ENCODE assay signal across 8 mouse cellular contexts in the genomic region with DNA sequence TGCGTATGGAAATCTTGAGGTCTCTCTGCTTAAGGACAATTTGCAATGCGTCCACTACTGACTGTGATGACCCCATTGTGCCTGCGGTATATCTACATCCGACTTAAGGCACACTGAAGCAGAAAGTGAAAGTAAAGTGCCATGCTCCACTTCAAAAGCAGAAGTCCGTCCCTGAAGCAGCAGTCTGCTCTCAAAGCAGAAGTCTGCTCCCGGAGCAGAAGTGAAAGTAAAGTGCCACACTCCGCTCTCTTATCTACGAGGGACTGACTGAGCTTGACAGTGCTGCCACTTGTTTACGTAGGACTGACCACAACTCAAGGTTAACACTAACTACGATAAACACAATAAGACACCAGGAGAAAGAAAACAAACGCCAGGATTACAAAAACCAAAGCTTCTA.
DNase-seq lines count a peak whose midpoint lies in the region; ATAC-seq and TF ChIP-seq lines count a peak whose summit lies in the region.

No protein-coding gene starts in this region.

- TF ChIP-seq POLR2A in kidney, adult 2 months (IDR thresholded peaks at IDR 0.05; ENCODE audit: low read depth, low read length) = no peak

- TF ChIP-seq CTCF in kidney, adult 2 months (conservative IDR thresholded peaks at IDR 0.05; ENCODE audit: insufficient read depth, insufficient read length, low read depth, low read length) = no peak
- TF ChIP-seq CTCF in heart, postnatal 0 days (IDR thresholded peaks at IDR 0.05; ENCODE audit: low read depth) = no peak
- TF ChIP-seq CTCF in lung, embryonic 14.5 days (IDR thresholded peaks at IDR 0.05; ENCODE audit: low read depth) = no peak

- no peaks in the 10 kb centered on the region for H3K9me3 ChIP-seq in heart, postnatal 0 days (replicated peaks; ENCODE audit: control insufficient read depth, low read length)
- H3K9me3 ChIP-seq in lung, embryonic 14.5 days (ENCODE audit: low read depth, low read length) = no peaks in the 10 kb centered on the region
- H3K9me3 ChIP-seq in stomach, embryonic 14.5 days (ENCODE audit: control insufficient read depth, low read depth, low read length) = no peaks in the 10 kb centered on the region

- H3K4me2 ChIP-seq in heart, postnatal 0 days (ENCODE audit: low read depth, low read length) = peak overlapping the region; percentile 51
- H3K4me2 ChIP-seq in lung, embryonic 14.5 days = peak overlapping the region; percentile 37
- H3K4me2 ChIP-seq in stomach, embryonic 14.5 days (replicated peaks; ENCODE audit: low read depth, low read length) = 0 out of 2 replicates have a peak overlapping the region, but pooled peaks have one; percentile 16

- H3K4me3 ChIP-seq in kidney, adult 2 months (ENCODE audit: insufficient read depth, low read depth, low read length) = peak overlapping the region; percentile 47
- peak overlapping the region; percentile 52 for H3K4me3 ChIP-seq in heart, postnatal 0 days (ENCODE audit: low read depth, low read length)
- H3K4me3 ChIP-seq in lung, embryonic 14.5 days (ENCODE audit: low read depth, low read length) = peak overlapping the region; percentile 11
- no peak overlapping the region; the same call in 1 of the 2 replicates for H3K4me3 ChIP-seq in stomach, embryonic 14.5 days (ENCODE audit: low read depth, low read length)

- no peaks in the 10 kb centered on the region for H3K27me3 ChIP-seq in kidney, adult 2 months (replicated peaks; ENCODE audit: control insufficient read depth, insufficient read depth, low read length)
- no peaks in the 10 kb centered on the region for H3K27me3 ChIP-seq in heart, postnatal 0 days (ENCODE audit: control insufficient read depth, insufficient read depth, low read length)
- no peaks in the 10 kb centered on the region for H3K27me3 ChIP-seq in lung, embryonic 14.5 days (ENCODE audit: insufficient read depth, low read length)
- H3K27me3 ChIP-seq in stomach, embryonic 14.5 days (ENCODE audit: control insufficient read depth, insufficient read depth, low read length) = no peaks in the 10 kb centered on the region

- H3K27ac ChIP-seq in kidney, adult 2 months (ENCODE audit: insufficient read depth, low read depth, low read length) = no peak overlapping the region
- peak overlapping the region; percentile 79 for H3K27ac ChIP-seq in heart, postnatal 0 days (ENCODE audit: low read depth)
- no peak overlapping the region for H3K27ac ChIP-seq in lung, embryonic 14.5 days (ENCODE audit: low read depth)
- no peak overlapping the region for H3K27ac ChIP-seq in stomach, embryonic 14.5 days (ENCODE audit: low read length)

- H3K4me1 ChIP-seq in kidney, adult 2 months (ENCODE audit: control insufficient read depth, insufficient read depth, low read length) = no peaks in the 10 kb centered on the region
- no peaks in the 10 kb centered on the region for H3K4me1 ChIP-seq in heart, postnatal 0 days (ENCODE audit: control insufficient read depth, insufficient read depth)
- no peaks in the 10 kb centered on the region for H3K4me1 ChIP-seq in lung, embryonic 14.5 days (ENCODE audit: insufficient read depth)
- no peaks in the 10 kb centered on the region for H3K4me1 ChIP-seq in stomach, embryonic 14.5 days (ENCODE audit: control insufficient read depth, insufficient read depth, low read length)

- TF ChIP-seq EP300 in heart, postnatal 0 days (IDR thresholded peaks at IDR 0.05; ENCODE audit: low read depth) = no peak

- peak; percentile 44 for DNase-seq in kidney, adult 2 months
- no peak for DNase-seq in kidney, postnatal 10 days
- peak; percentile 47 for DNase-seq in adrenal gland, postnatal 14 days
- DNase-seq in heart, postnatal 0 days (ENCODE audit: low spot score) = peak; percentile 71
- DNase-seq in lung, embryonic 14.5 days = peak; percentile 49
- DNase-seq in retina, postnatal 1 day = no peak
- no peak for DNase-seq in gastrocnemius, postnatal 4 days (ENCODE audit: low spot score in 2 of 2)

- no peaks in the 10 kb centered on the region for H3K36me3 ChIP-seq in kidney, adult 2 months (ENCODE audit: control insufficient read depth, insufficient read depth, low read length)
- no peaks in the 10 kb centered on the region for H3K36me3 ChIP-seq in heart, postnatal 0 days (replicated peaks; ENCODE audit: control insufficient read depth, insufficient read depth, low read length)
- H3K36me3 ChIP-seq in lung, embryonic 14.5 days (ENCODE audit: insufficient read depth) = no peaks in the 10 kb centered on the region
- no peaks in the 10 kb centered on the region for H3K36me3 ChIP-seq in stomach, embryonic 14.5 days (ENCODE audit: control insufficient read depth, insufficient read depth, low read length)

- WGBS in kidney, adult 2 months = 76% methylated on average over 11 of the region's 11 CpGs
- 36% methylated on average over 11 of the region's 11 CpGs for WGBS in heart, postnatal 0 days
- 48% methylated on average over 11 of the region's 11 CpGs for WGBS in lung, embryonic 14.5 days
- WGBS in stomach, embryonic 14.5 days = 73% methylated on average over 11 of the region's 11 CpGs

- peak overlapping the region; percentile 63 for H3K9ac ChIP-seq in heart, postnatal 0 days (replicated peaks; ENCODE audit: low read depth, low read length)
- no peak overlapping the region for H3K9ac ChIP-seq in lung, embryonic 14.5 days
- H3K9ac ChIP-seq in stomach, embryonic 14.5 days (replicated peaks; ENCODE audit: low read depth, low read length) = no peak overlapping the region

- no peak for ATAC-seq in heart, postnatal 0 days (ENCODE audit: insufficient read depth, low read depth)
- ATAC-seq in lung, embryonic 14.5 days (ENCODE audit: insufficient read depth) = no peak
- ATAC-seq in stomach, embryonic 14.5 days (ENCODE audit: insufficient number of reproducible peaks, insufficient read depth, low FRiP score, low read depth) = no peak

Comparison
In these comparisons a context has a peak if more than half of its experiments do, and no peak if none do; other contexts are left out.
1. DNase-seq: peak in kidney, adult 2 months (single experiment), adrenal gland, postnatal 14 days (single experiment), heart, postnatal 0 days (single experiment) and lung, embryonic 14.5 days (single experiment); none in kidney, postnatal 10 days (single experiment), retina, postnatal 1 day (single experiment) and gastrocnemius, postnatal 4 days (0 of 2).
2. Peak in every context shown above with its lines, with median percentiles within 50 percentile points of each other: H3K4me2 ChIP-seq.